Mouse (Mus musculus) G1E (cell line): Measurements from ENCODE around the gene Psmb10. TPM values are rescaled to one million over a fixed set of nuclear protein-coding genes. Genes with fewer than 3 reads are reported as not detected.

Source experiments
- ATAC-seq: 2 replicates; pipeline ENCODE4 v1.8.0; 2016; ENCODE audit warnings: mild to moderate bottlenecking; ENCODE audit not compliant: insufficient number of reproducible peaks, poor library complexity, low FRiP score, severe bottlenecking; ENCODE audit errors: extremely low read depth
- DNase-seq: peaks from one replicate; pipeline ENCODE4 v3.0.0; 2012; ENCODE audit warnings: low spot score
- H3K27me3 ChIP-seq: 2 replicates; pipeline ENCODE4 v1.6.1; 2012; ENCODE audit warnings: mild to moderate bottlenecking, low read length, inconsistent platforms; ENCODE audit not compliant: insufficient read depth
- H3K36me3 ChIP-seq: replicated peaks from 2 replicates; pipeline ENCODE3; 2012; ENCODE audit warnings: mild to moderate bottlenecking, inconsistent platforms
- H3K4me1 ChIP-seq: 2 replicates; pipeline ENCODE4 v1.6.1; 2012; ENCODE audit warnings: low read depth, low read length, inconsistent platforms, mixed read lengths; ENCODE audit not compliant: insufficient read depth
- H3K4me3 ChIP-seq: 2 replicates; pipeline ENCODE4 v1.5.1; 2012; ENCODE audit warnings: low read depth, mild to moderate bottlenecking, inconsistent platforms, low read length, moderate library complexity, mixed read lengths
- H3K9me3 ChIP-seq: replicated peaks from 2 replicates; pipeline ENCODE4 v1.6.1; 2012; ENCODE audit warnings: inconsistent platforms
- CTCF ChIP-seq: IDR thresholded peaks from 2 replicates; pipeline ENCODE4 v1.5.1; 2012; ENCODE audit warnings: low read depth, low read length, inconsistent platforms, mixed read lengths
- GATA1 ChIP-seq: IDR thresholded peaks from 2 replicates; pipeline ENCODE4 v1.6.1; 2012; ENCODE audit warnings: borderline replicate concordance, low read length, inconsistent platforms, mixed read lengths
- GATA2 ChIP-seq: IDR thresholded peaks from 2 replicates; pipeline ENCODE4 v1.6.1; 2012; ENCODE audit warnings: low read depth, low read length, inconsistent platforms, borderline replicate concordance
- POLR2AphosphoS5 ChIP-seq: IDR thresholded peaks from 2 replicates; pipeline ENCODE4 v1.6.1; 2012; ENCODE audit warnings: low read depth, low read length, inconsistent platforms; ENCODE audit not compliant: insufficient replicate concordance
- TAL1 ChIP-seq: conservative IDR thresholded peaks from 2 replicates; pipeline ENCODE4 v1.6.1; 2012; ENCODE audit warnings: low read depth, low read length, inconsistent platforms, mixed read lengths
- polyA plus RNA-seq: library from polyadenylated mRNA; stranded (reverse); fragments of >175 nt; gene quantifications from 2 replicates; pipeline ENCODE4 v1.2.3, GENCODE M21; 2012
- total RNA-seq, 2 experiments: library from RNA; stranded (forward) in 1 of 2; stranded (reverse) in 1 of 2; fragments of 200-1000 nt in 1 of 2; fragments of >200 nt in 1 of 2; fragmentation: Nextera tagmentation in 1 of 2; gene quantifications; 2 replicates each; pipeline ENCODE4 v1.2.3; 2014 to 2017

Psmb10 gene
- total and polyA plus RNA-seq, 3 experiments, result 15.3 to 125 (median 16.3) TPM

DNA sequence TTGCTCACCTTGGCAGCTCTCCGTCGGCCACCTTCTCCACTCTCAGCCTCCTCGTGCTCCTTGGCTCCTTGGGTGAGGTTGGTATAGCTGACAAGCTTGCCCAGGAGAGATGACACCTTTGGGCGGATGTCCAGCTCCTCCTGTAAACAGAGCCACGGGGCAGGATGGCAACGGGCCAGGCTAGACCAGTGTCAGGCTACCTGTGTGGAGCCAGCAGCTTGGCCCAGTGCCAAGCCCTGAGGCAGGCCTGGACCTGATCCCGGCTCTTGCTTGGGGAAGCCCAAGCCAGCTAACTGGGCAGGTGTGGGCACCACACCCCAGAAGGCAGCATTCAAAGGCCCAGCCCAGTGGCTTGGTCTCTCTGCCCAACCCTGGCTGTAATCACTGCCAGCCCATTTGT is 21.1 kb upstream of the Psmb10 start:
- H3K36me3 ChIP-seq, result peaks cover 86% of the 10 kb centered on the region
- ATAC-seq (no peak), DNase-seq (no peak)
- H3K27me3 ChIP-seq, result no peaks in the 10 kb centered on the region
- peaks cover 21% of the 10 kb centered on the region for H3K4me1 ChIP-seq
- no peak overlapping the region for H3K4me3 ChIP-seq
- TF ChIP-seq POLR2AphosphoS5 (no peak), GATA2 (no peak), TAL1 (no peak), GATA1 (no peak), CTCF (no peak)
- H3K9me3 ChIP-seq, result no peaks in the 10 kb centered on the region

DNA sequence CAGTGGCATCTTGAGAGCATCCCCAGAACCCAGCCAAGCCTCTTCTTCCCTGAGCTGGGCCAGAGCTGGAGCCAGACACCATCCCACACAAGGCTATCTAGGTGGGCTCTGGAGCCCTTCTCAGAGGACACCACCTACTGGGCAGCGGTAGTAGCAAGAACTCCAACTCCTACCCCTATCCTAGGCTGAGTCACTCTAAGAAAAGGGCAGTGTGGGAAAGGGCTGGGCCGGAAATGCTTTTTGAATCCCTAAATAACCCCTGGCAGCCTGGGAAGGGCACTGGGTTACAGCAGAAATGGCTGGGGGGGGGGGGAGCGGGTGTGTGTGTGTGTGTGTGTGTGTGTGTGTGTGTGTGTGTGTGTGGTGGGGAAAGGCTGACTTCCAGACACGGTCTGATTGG is 19.6 kb upstream of the Psmb10 start:
- Histone ChIP-seq H3K27me3 (no peaks in the 10 kb centered on the region), H3K36me3 (peaks cover 85% of the 10 kb centered on the region), H3K9me3 (no peaks in the 10 kb centered on the region), H3K4me1 (peaks cover 12% of the 10 kb centered on the region), H3K4me3 (no peak overlapping the region)
- no peak for TF ChIP-seq POLR2AphosphoS5
- no peak for ATAC-seq
- DNase-seq, result no peak

DNA sequence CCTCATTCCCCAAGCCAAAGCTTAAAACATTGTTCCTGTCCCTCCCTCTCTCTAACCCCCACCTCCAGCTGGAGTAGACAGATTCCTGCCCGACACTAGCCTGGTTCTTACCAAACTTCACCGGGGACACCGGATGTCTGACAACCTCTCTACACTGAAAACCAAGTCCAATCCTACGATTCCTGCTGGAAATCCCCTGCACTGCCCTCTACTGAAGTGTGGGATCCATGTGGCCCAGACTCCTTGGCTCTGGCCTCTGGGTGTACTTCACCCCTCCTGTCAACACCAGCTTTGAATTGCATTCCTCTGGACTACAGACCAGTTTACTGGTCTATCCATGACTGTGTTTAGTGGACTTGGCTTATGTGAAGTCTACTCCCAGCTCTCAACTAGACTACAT is 18.3 kb upstream of the Psmb10 start:
- Histone ChIP-seq H3K27me3 (no peaks in the 10 kb centered on the region), H3K36me3 (peaks cover 85% of the 10 kb centered on the region), H3K9me3 (no peaks in the 10 kb centered on the region), H3K4me1 (peaks cover 5% of the 10 kb centered on the region), H3K4me3 (no peak overlapping the region)
- TF ChIP-seq GATA2 (no peak), POLR2AphosphoS5 (no peak), TAL1 (no peak), CTCF (no peak), GATA1 (no peak)
- DNase-seq (no peak), ATAC-seq (no peak)

DNA sequence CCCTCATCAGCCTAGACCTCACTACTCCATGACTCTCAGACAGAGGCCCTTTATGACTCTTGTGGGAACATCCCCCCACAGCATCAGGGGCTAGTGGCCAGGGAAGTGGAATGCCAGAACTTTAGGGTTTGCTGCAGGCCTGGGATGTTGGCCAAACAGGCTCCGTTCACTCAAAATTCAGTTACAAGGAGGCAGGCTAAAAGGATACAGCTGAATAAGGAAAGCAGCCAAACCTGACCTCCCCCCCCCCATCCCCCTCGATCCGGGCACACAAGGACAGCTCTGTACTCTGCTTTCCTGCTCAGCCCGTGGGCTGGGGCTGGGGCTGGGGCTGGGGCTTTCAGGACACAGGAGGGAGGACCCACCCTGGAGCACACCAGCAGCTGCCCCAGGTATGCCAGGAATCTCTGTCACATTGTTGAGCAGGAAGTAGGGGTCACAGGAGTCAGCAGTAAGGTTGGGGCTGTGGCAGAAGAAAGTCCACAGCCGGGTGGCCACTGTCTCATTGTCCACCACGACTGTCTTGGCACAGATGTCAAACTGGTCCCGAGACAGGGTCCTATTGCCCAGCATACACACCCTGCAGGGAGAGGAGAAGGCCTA is 12.9 kb upstream of the Psmb10 start:
- peaks cover 12% of the 10 kb centered on the region for H3K4me1 ChIP-seq
- H3K9me3 ChIP-seq, result no peaks in the 10 kb centered on the region
- H3K27me3 ChIP-seq, result no peaks in the 10 kb centered on the region
- H3K4me3 ChIP-seq, result no peak overlapping the region
- DNase-seq (no peak), ATAC-seq (no peak)
- no peak for TF ChIP-seq POLR2AphosphoS5
- no peak for TF ChIP-seq CTCF
- no peak for TF ChIP-seq GATA2
- no peak for TF ChIP-seq TAL1
- no peak for TF ChIP-seq GATA1
- peaks cover 89% of the 10 kb centered on the region for H3K36me3 ChIP-seq

DNA sequence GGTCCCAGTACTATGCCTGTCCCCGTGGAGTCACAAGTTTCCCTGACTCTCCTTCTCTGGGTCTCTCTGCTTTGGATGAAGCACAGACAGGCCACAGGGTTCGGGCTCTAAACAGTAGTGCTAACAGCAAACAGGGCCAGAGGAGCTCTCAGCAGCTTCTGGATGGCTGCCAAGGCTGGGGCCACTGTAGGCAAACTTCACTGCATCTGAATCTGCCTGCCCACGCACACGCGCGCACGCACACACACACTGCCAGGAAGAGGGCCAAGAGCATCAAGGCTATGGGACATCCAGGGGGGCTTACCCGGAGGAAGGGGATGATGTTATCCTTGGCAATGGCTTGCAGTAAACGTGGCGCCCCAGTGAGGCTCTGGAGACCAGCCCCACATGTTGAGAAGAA is 11.1 kb upstream of the Psmb10 start:
- Histone ChIP-seq H3K4me1 (peaks cover 12% of the 10 kb centered on the region), H3K27me3 (no peaks in the 10 kb centered on the region), H3K9me3 (no peaks in the 10 kb centered on the region), H3K36me3 (peaks cover 93% of the 10 kb centered on the region), H3K4me3 (no peak overlapping the region)
- ATAC-seq (no peak), DNase-seq (peak; percentile 54)
- no peak for TF ChIP-seq GATA1
- TF ChIP-seq CTCF, result no peak
- TF ChIP-seq GATA2, result no peak
- no peak for TF ChIP-seq TAL1
- no peak for TF ChIP-seq POLR2AphosphoS5

DNA sequence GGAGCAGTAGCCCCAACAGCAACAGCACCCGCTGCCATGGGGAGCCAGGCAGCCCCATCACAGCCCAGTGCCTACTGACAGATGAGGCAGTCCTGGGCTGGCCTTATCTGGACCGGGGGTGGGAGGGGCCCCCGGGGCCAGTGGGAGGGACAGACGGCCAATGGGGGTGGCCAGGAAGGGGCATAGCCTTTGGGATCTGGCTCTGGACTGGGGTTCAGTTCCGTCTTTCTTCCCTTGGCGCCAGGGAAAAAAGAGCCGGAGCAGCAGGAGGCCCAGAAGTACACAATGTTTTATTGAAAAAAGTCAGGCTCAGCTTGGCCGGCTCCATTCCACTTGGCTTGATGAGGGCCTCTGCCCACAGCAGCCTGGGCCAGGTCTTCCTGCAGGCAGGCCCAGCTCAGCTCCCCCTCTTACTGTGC is 5.1 kb upstream of the Psmb10 start, which contains the start of gene Lcat:
Gene Lcat, minus strand, starts transcription at position 62 of the 419 bp plus-strand sequence.
- no peak for ATAC-seq
- H3K36me3 ChIP-seq, result peaks cover 82% of the 10 kb centered on the region

DNA sequence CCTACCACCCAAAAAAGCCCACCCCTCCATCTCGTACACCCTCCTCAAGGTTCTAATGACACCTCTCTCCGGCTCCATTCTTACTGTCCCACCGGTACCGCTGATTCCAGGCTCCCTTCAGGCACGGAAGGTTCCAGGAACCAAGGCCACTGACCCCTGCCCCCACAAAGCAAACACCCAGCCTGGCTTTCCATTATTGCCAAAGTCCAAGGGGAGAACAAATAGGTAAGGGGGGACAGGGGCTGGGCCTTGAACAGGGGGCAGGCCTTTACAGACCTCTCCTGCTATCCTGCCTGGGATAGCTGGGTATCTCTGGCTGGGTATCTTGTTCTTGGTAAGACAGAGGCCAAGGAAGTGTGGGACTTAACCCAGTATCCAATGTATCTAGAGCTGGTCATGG is 4.3 kb upstream of the Psmb10 start:
- no peak for TF ChIP-seq CTCF
- TF ChIP-seq POLR2AphosphoS5, result no peak
- TF ChIP-seq TAL1, result no peak
- no peak for TF ChIP-seq GATA1
- TF ChIP-seq GATA2, result no peak
- Histone ChIP-seq H3K9me3 (no peaks in the 10 kb centered on the region), H3K27me3 (no peaks in the 10 kb centered on the region), H3K36me3 (peaks cover 74% of the 10 kb centered on the region), H3K4me1 (peaks cover 29% of the 10 kb centered on the region), H3K4me3 (no peak overlapping the region)
- DNase-seq, result no peak
- ATAC-seq, result no peak

More for the DNA sequence above, 5.1 kb upstream of the Psmb10 start, which contains the start of gene Lcat:
- H3K27me3 ChIP-seq, result no peaks in the 10 kb centered on the region
- no peak for TF ChIP-seq GATA2
- TF ChIP-seq GATA1, result no peak
- no peak for TF ChIP-seq TAL1
- no peak for TF ChIP-seq POLR2AphosphoS5
- no peak for TF ChIP-seq CTCF
- H3K4me3 ChIP-seq, result no peak within 1 kb of the TSS
- no peaks in the 10 kb centered on the region for H3K9me3 ChIP-seq
- H3K4me1 ChIP-seq, result peaks cover 21% of the 10 kb centered on the region
- no peak for DNase-seq
